Mouse (Mus musculus): ENCODE data around the gene Lhx5. TPM values are rescaled to one million over a fixed set of nuclear protein-coding genes. Genes with fewer than 3 reads are reported as not detected.

Gene Lhx5
- polyA plus RNA-seq, 1 experiment from 2014 or later = not detected

DNA sequence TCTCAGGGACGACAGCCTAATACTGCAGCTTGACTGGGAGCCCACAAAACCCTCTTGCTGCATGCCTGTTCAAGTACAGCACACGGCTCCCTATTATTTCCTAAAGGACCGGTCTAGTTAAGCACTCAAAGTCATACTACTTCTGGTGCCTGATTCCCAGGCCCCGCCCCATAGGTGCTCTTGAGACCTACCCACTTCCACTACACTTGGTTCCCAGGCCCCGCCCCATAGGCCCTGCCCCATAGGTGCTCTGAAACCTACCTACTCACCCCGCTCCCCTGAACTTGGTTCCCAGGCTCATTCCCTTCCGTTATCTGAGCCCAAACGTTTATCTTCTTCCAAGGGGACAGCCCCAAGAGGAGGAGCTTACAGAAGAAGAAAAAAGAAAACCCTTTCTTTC is 56.3 kb downstream of the Lhx5 start:
- ATAC-seq = no peak
- 77% methylated on average over 8 of the region's 8 CpGs for WGBS (ENCODE audit: insufficient replicate concordance)
- Histone ChIP-seq H3K4me2 (ENCODE audit: low read depth, low read length) (no peak overlapping the region), H3K9ac (replicated peaks) (no peak overlapping the region), H3K27ac (ENCODE audit: low read depth) (no peak overlapping the region), H3K4me1 (ENCODE audit: insufficient read depth) (0 out of 2 replicates have a peak, but pooled peaks cover 2% of the 10 kb centered on the region), H3K27me3 (ENCODE audit: insufficient read depth, low read length) (no peaks in the 10 kb centered on the region), H3K4me3 (ENCODE audit: low read depth, low read length) (no peak overlapping the region), H3K9me3 (ENCODE audit: low read length) (no peaks in the 10 kb centered on the region), H3K36me3 (replicated peaks; ENCODE audit: insufficient read depth, low read length) (peaks cover 23% of the 10 kb centered on the region)
- TF ChIP-seq CTCF (IDR thresholded peaks at IDR 0.05; ENCODE audit: low read depth) = no peak
- TF ChIP-seq EP300 (IDR thresholded peaks at IDR 0.05; ENCODE audit: low read depth) = no peak
- DNase-seq = no peak

- ATAC-seq = peak; percentile 76
- no peak overlapping the region for H3K4me3 ChIP-seq (ENCODE audit: low read depth, low read length)
- peaks cover 26% of the 10 kb centered on the region for H3K36me3 ChIP-seq (replicated peaks; ENCODE audit: insufficient read depth, low read length)
- TF ChIP-seq CTCF (IDR thresholded peaks at IDR 0.05; ENCODE audit: low read depth) (no peak), EP300 (IDR thresholded peaks at IDR 0.05; ENCODE audit: low read depth) (no peak)
- H3K4me1 ChIP-seq (ENCODE audit: insufficient read depth) = 0 out of 2 replicates have a peak, but pooled peaks cover 2% of the 10 kb centered on the region
- H3K4me2 ChIP-seq (ENCODE audit: low read depth, low read length) = no peak overlapping the region
- 76% methylated on average over 8 of the region's 8 CpGs for WGBS (ENCODE audit: insufficient replicate concordance)
- H3K27me3 ChIP-seq (ENCODE audit: insufficient read depth, low read length) = no peaks in the 10 kb centered on the region
- peak overlapping the region; percentile 80 for H3K27ac ChIP-seq (ENCODE audit: low read depth)
- H3K9ac ChIP-seq (replicated peaks) = no peak overlapping the region
- H3K9me3 ChIP-seq (ENCODE audit: low read length) = no peaks in the 10 kb centered on the region
- peak; percentile 59 for DNase-seq
Measured at GRCm38 (mm10) chr5:120490679-120491192, 59.2 kb downstream of the Lhx5 start.

Other genes starting within 250 kb of the Lhx5 start
- gene Sdsl, start 41.1 kb downstream of the Lhx5 start, polyA plus RNA-seq (2015; fragmentation: Nextera tagmentation; extraction: Ambion mirVana) = 21.0 and 24.5 TPM in 2 replicates
- 32.4 and 32.5 TPM in 2 replicates for gene Sds, start 44.8 kb downstream of the Lhx5 start, polyA plus RNA-seq (2015; fragmentation: Nextera tagmentation; extraction: Ambion mirVana)
- 53.6 and 54.1 TPM in 2 replicates for gene Plbd2, start 71.9 kb downstream of the Lhx5 start, polyA plus RNA-seq (2015; fragmentation: Nextera tagmentation; extraction: Ambion mirVana)
- gene Slc8b1, start 79.5 kb downstream of the Lhx5 start, polyA plus RNA-seq (2015; fragmentation: Nextera tagmentation; extraction: Ambion mirVana) = 15.3 and 17.1 TPM in 2 replicates
- 16.3 and 18.6 TPM in 2 replicates for gene Tpcn1, start 157.0 kb downstream of the Lhx5 start, polyA plus RNA-seq (2015; fragmentation: Nextera tagmentation; extraction: Ambion mirVana)
- 0.75 and 0.84 TPM in 2 replicates for gene Iqcd, start 157.3 kb downstream of the Lhx5 start, polyA plus RNA-seq (2015; fragmentation: Nextera tagmentation; extraction: Ambion mirVana)
- gene Rita1, start 180.9 kb downstream of the Lhx5 start, polyA plus RNA-seq (2015; fragmentation: Nextera tagmentation; extraction: Ambion mirVana) = 3.1 and 3.4 TPM in 2 replicates
- 14.0 and 15.1 TPM in 2 replicates for gene Ddx54, start 181.0 kb downstream of the Lhx5 start, polyA plus RNA-seq (2015; fragmentation: Nextera tagmentation; extraction: Ambion mirVana)
- gene Cfap73, start 202.5 kb downstream of the Lhx5 start, polyA plus RNA-seq (2015; fragmentation: Nextera tagmentation; extraction: Ambion mirVana) = not detected in 2 replicates
- 0.20 and 0.36 TPM in 2 replicates for gene Rasal1, start 217.1 kb downstream of the Lhx5 start, polyA plus RNA-seq (2015; fragmentation: Nextera tagmentation; extraction: Ambion mirVana)

All from liver, postnatal 0 days (tissue).